Mouse (Mus musculus): Measurements from ENCODE around the gene Ap1b1. TPM values are rescaled to one million over a fixed set of nuclear protein-coding genes. Genes with fewer than 3 reads are reported as not detected.

The Ap1b1 gene
- 75.1 TPM for polyA plus RNA-seq (2014; fragmentation: Illumina TruSeq; extraction: RNeasy Lipid Tissue Mini Kit (QIAGEN cat#74804); ENCODE audit: low read depth, low replicate concordance)

DNA sequence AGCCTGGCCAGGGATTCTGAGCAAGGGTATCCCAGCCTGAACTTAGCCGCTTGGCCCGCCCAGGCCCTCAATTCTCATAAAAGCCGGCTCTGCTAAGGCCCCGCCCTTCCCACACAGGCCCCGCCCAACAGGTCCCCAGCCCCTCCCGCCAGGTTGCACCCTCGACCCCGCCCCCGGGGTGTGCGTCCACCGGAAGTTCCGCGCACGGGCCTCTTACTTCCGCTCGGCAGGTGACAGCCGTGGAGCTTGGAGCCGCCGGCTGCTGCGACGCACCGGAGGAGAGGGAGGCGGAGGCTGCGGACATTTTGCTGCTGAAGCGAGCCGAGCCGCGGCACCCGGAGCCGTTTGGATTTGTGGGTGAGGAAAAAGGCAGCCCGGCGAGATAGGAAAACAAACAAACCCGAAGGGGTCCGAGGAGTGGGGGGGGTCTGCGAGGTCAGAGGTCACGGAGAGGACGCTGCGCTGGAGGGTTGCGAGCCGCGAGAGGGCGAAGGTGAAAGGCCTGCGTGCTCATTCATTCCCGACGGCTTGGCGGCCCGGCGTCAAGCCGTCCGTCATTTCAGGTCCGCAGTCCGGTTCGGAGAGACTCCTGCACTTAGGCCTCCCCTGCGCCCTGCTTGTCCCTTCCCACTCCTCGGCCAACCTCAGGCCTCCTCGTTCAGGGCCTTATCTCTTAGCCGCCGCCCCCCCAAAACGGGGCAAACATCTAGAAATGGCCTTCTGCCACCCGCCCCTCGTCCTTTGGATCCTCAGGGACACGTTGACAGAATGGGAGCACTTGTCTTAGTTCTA, at the start of gene Ap1b1:
Gene Ap1b1 (plus strand): TSS at position 130 of the 792 bp plus-strand sequence.

DNA sequence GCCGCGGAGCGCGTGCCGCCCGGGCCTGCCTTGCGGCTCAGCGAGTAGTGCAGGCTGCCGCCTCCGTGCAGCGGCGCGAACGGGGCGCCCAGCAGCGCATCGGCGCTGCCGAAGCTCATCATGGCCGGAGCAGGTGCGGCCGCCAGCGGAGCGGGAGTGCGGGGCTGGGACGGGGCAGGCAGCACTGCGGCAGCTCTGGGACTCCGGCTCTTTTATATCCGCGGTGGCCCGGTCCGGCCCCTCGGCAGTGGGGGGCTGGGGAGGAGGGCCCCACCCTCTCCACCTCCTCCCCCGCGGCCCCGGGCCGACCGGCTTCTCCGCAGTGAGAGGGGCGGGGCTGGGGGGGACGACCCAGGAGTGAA, 38.8 kb upstream of the Ap1b1 start, which contains the start of gene Nefh:
Gene Nefh (minus strand): TSS at position 252 of the 362 bp plus-strand sequence.

DNA sequence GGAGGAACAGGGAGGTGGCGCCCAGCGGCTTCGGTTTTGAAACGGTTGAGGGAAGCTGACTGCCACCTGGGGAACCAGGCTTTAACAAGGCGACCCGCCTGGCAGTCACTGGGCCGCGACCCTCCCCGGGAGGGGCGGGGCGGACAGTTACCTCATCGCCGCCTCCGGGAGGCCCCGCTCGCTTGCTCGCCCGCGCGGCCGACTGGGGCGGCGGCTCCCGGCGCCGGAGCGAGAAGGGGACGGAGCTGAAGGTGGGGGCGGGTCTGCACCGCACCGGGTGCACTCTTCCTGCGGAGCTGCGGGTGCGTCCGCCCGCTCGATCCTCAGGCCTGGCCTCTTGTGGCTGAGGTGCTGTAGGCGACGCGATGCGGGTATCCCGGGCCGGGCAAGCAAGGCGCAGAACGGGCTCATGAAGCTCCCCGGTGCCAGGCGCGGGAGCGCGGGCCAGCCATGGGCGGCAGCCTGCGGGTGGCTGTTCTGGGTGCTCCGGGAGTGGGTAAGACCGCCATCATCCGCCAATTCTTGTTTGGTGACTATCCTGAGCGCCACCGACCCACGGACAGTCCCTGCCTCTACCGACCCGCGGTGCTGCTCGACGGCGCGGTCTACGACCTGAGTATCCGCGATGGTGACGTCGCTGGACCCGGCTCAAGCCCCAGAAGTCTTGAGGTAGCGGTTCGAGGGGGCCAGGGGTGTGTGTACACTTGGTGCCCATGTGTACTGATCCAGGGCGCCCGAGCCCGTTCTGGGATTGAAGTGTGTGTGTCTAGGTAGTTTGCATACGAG, 71.4 kb downstream of the Ap1b1 start, which contains the start of gene Rasl10a:
Gene Rasl10a (plus strand): TSS at position 273 of the 786 bp plus-strand sequence.

GRCm38 (mm10) chr11:5065056-5065821, 78.6 kb downstream of the Ap1b1 start, which contains the start of gene Gas2l1:
Gas2l1 (minus strand) TSS chr11:5065327.

Other genes with a start within 250 kb of the Ap1b1 start
- gene Cabp7, start 240.0 kb upstream of the Ap1b1 start, polyA plus RNA-seq (2014; fragmentation: Illumina TruSeq; extraction: RNeasy Lipid Tissue Mini Kit (QIAGEN cat#74804); ENCODE audit: low read depth, low replicate concordance), result not detected
- 118 TPM for gene Nf2, start 137.3 kb upstream of the Ap1b1 start, polyA plus RNA-seq (2014; fragmentation: Illumina TruSeq; extraction: RNeasy Lipid Tissue Mini Kit (QIAGEN cat#74804); ENCODE audit: low read depth, low replicate concordance)
- gene Nipsnap1, start 112.9 kb upstream of the Ap1b1 start, polyA plus RNA-seq (2014; fragmentation: Illumina TruSeq; extraction: RNeasy Lipid Tissue Mini Kit (QIAGEN cat#74804); ENCODE audit: low read depth, low replicate concordance), result 40.5 TPM
- 8.1 TPM for gene Thoc5, start 91.5 kb upstream of the Ap1b1 start, polyA plus RNA-seq (2014; fragmentation: Illumina TruSeq; extraction: RNeasy Lipid Tissue Mini Kit (QIAGEN cat#74804); ENCODE audit: low read depth, low replicate concordance)
- gene Nefh, start 38.8 kb upstream of the Ap1b1 start, polyA plus RNA-seq (2014; fragmentation: Illumina TruSeq; extraction: RNeasy Lipid Tissue Mini Kit (QIAGEN cat#74804); ENCODE audit: low read depth, low replicate concordance), result 0.32 TPM
- gene Rasl10a, start 71.3 kb downstream of the Ap1b1 start, polyA plus RNA-seq (2014; fragmentation: Illumina TruSeq; extraction: RNeasy Lipid Tissue Mini Kit (QIAGEN cat#74804); ENCODE audit: low read depth, low replicate concordance), result not detected
- 3.5 TPM for gene Gas2l1, start 78.5 kb downstream of the Ap1b1 start, polyA plus RNA-seq (2014; fragmentation: Illumina TruSeq; extraction: RNeasy Lipid Tissue Mini Kit (QIAGEN cat#74804); ENCODE audit: low read depth, low replicate concordance)
- gene Rhbdd3, start 112.1 kb downstream of the Ap1b1 start, polyA plus RNA-seq (2014; fragmentation: Illumina TruSeq; extraction: RNeasy Lipid Tissue Mini Kit (QIAGEN cat#74804); ENCODE audit: low read depth, low replicate concordance), result 0.44 TPM
- 377 TPM for gene Ewsr1, start 112.4 kb downstream of the Ap1b1 start, polyA plus RNA-seq (2014; fragmentation: Illumina TruSeq; extraction: RNeasy Lipid Tissue Mini Kit (QIAGEN cat#74804); ENCODE audit: low read depth, low replicate concordance)
- gene Emid1, start 165.4 kb downstream of the Ap1b1 start, polyA plus RNA-seq (2014; fragmentation: Illumina TruSeq; extraction: RNeasy Lipid Tissue Mini Kit (QIAGEN cat#74804); ENCODE audit: low read depth, low replicate concordance), result not detected

All from sigmoid colon, adult 10 weeks (tissue).